Mouse (Mus musculus) embryo, embryonic 10.5 days (tissue): ENCODE data around the gene Rgs16.
"Not testable (repeated sequence)": the region's sequence is repeated elsewhere in the genome, so short reads cannot be mapped to it uniquely, and the experiment has no call there.

Source experiments
- DNase-seq: peaks from one replicate; pipeline ENCODE4 v3.0.0-alpha.2; 2015; ENCODE audit warnings: low spot score

Rgs16 gene

DNA sequence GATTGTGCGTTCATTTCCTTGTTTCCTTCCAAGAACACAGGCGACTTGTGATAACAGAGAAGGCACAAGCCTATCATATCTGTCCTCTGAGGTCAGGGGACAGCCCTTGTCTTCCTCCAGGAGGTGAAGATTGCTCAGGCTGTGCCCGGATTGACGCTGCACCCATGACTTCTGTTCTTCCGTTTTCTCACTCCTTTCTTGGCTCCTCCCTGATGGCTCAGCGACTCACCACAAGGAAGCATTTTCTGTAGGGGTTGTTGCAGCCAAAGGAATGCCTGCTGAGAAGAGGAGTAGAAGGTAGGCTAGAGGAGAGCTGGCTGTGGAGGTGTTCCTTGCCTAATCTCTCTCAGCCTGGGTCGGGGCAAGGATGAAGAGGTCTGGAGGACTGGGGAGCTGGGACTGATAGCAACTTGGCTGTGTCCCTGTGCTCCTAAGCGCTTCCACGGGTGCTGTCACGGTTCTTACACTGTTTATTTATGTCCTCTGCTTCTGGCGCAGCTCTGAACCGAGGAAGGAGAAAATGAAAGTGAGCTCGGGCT, 11.7 kb downstream of the Rgs16 start:
- no peak for DNase-seq

DNA sequence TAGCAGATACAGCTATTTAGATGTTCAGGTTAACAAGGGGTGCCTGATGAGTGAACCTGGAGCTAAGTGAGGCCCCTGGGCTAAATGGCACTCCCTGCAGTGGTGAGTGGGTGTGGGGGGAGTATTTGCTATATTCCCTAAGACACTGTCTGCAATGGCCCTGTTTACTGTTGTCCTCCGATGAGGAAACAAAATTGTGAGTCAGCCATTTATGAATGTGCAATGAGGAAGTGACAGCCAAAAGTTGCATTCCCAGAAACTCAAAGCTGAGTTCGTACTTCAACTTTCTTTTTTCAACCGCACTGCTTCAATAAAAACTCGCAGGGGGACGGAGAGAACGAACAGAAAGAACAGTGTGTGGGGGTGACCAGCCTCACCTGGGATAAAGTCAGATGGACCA, 12.4 kb downstream of the Rgs16 start:
- no peak for DNase-seq

DNA sequence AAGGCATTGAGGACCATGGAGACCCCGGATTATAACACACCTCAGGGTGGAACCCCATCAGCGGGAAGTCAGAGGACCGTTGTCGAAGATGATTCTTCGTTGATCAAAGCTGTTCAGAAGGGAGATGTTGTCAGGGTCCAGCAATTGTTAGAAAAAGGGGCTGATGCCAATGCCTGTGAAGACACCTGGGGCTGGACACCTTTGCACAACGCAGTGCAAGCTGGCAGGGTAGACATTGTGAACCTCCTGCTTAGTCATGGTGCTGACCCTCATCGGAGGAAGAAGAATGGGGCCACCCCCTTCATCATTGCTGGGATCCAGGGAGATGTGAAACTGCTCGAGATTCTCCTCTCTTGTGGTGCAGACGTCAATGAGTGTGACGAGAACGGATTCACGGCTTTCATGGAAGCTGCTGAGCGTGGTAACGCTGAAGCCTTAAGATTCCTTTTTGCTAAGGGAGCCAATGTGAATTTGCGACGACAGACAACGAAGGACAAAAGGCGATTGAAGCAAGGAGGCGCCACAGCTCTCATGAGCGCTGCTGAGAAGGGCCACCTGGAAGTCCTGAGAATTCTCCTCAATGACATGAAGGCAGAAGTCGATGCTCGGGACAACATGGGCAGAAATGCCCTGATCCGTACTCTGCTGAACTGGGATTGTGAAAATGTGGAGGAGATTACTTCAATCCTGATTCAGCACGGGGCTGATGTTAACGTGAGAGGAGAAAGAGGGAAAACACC, 13.7 kb downstream of the Rgs16 start:
- no peak for DNase-seq

DNA sequence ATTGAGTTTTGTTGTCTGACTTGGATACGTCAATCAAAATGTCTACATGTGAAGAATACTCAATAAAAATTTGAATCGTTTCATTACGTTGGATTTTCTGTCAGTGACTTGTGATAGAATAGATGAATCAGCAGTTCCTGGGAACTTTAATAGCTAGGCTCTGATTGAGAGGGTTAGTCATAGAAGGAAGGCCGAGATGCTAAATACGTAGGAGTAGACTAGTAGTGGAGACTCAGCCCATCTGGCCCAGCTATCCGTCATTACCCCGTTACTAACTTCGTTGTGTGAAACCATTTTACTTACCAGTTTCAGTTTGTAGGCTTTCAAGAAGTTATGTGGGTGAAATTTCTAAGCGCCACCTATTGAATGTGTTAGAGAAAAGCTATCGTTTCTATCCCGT, 24.0 kb downstream of the Rgs16 start:
- no peak for DNase-seq

DNA sequence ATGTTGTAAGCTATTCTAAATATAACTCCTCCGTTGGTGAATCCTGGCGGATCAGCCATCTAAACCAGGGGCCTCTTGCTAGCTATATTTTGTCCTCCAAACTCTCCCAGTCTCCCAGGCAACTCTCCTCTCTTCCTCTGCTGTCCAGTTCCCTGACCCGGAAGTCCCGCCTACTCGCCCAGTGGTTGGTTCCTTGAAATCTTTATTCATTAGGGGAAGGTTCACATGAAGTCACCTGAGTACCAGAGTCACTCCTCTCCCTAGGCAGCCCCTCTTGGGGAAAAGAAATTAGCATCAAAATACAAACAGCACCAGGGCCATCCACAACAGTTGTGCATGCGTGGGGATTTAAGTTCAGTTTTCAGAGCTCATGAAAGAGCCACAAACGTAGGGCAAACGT, 26.1 kb downstream of the Rgs16 start:
- DNase-seq = no peak

DNA sequence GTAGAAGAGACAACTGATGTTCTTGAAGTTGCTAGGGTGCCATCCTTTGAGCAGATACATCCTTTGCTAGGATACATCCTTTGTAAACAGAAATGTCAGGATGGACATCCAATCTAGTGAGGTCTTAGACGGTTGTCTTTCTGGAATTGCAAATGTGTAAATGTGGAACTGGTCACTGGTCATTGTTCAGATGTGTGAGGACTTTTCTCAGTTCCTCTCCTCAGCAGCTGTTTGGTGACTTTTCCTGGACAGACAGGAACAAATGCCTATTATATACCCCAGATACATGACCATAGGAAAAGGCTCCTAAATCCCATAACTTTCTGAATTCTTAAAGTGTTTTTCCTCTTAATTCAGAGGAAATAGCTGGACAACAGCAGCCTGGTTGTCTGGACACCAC, 27.1 kb downstream of the Rgs16 start:
- DNase-seq = no peak

DNA sequence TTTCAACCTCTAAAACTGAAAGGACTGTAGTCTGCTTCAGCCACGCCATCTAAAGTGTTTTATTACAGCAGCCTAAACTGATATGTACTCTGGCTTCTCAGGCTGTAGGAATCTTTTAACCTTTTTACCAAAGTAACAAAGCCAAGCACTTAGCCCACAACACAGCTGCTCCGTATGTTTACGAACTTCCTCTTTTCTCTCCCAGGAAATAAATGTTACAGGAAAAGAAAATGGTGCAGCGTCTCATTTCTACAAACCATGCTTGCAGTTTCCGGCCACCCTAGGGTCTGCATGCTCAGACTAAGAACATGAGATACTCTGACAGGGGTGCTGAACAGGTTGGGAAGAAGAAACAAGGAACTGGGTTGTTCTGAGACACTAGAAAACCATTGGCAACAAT, 28.3 kb downstream of the Rgs16 start:
- DNase-seq = no peak

DNA sequence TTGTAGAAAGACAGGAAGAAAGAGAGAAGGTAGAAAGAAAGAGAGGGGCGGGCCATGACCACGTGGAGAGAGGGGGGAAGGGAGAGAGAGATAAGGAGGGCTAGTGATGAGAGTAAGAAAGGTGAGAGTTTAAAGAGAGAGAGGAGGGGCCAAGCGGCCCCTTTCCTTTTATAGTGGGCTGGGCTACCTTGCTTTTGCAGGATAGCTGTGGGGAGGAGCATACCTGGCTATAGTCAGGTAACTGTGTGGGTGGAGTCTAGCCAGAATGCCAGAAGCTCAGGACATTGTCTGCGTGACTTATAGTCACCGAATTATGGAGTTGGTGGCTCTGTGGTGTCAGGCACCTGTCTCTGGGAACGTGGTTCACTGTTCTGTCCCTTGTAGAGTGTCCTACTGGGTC, 29.4 kb downstream of the Rgs16 start:
- DNase-seq = not testable (repeated sequence)

DNA sequence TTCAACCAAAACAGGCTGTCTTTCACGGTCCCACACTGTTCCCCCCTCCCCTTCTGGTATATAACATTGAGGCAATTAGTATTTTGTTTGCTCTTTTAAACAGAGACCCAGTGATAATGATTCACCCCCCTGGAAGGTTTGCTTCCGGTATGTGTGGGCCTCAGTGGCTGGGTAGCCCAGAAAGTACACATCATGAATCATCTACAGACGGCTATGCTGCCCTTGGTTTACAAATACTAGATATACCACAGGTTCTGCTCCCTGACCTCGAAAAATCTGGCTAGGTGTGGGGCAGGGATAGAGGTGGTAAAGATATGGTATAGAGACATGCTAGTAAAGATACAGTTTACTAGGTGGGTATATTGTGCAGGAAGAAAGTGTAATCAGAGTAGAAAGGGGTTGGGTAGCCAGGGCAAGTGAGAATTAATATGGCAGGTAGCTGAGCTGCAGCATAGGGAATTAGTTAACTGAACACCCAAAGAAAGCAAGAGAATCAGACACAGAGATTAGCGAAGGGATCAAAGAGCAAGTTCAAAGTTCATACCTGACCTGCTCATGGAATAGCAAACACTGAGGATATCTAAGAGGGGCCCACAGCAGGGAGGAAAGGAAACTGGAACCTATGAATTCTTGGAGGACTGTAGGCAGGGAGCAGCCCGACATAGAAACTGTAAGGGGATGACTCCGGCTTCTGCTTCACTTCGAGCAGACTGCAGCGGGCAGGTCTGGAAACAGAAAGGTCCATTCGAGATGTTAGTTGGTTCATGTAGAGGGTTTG, 30.0 kb downstream of the Rgs16 start:
- no peak for DNase-seq

DNA sequence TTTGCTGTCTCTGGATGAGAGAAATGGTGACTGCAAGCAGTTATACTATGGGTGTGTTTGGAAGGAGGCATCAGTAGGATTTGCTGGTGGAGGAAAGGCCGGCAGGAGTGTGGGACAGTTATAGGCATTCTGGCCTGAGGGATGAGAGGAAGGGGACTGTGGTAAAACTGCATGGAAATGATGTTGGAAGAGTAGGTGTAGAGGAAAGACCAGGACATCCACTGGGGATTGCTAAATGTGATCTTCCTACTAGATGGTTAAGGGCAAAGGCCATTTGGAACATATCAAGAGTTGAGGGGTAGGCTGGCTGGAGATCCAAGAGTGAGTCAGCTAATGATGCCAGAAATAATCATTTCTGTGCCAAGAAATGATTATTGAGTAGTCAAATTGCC, 30.6 kb downstream of the Rgs16 start:
- no peak for DNase-seq

DNA sequence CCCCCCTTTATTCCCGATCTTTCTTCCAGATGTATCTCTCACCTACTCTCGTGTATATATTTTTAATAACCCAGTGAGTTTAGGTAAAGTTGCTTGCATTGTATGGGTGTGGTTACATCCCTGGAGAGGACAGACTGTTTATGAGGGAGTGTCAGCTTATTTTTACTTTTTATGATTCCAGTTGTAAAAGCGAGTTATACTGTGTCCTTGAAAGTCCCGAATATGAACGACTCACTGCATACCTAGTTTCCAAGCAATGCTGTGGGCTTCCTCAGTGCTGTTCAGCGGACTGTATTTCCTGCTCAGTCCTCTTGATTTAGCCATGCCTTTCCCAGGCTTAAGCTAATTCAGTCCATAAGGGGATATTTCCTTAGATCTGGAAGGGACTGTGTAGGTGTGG, 35.0 kb downstream of the Rgs16 start:
- DNase-seq = no peak

DNA sequence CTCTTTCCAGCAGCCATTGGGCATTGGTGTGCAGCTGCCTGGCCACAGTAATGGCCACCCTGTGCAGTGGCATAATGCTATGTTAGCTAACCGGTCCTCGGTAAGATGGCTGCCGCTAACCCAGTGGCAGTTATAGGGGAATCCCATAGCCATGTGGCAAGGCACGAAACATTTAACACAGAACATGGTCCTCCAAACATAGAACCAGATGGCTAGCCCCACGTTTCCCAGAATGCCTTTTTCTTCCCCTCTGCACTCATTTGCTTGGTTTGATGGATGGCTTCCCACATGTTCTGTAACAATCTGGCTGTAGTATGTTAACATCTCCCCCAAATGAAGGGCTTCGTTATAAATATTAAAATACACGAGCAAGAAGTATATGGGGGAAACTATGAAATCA, 36.1 kb downstream of the Rgs16 start:
- DNase-seq = no peak

DNA sequence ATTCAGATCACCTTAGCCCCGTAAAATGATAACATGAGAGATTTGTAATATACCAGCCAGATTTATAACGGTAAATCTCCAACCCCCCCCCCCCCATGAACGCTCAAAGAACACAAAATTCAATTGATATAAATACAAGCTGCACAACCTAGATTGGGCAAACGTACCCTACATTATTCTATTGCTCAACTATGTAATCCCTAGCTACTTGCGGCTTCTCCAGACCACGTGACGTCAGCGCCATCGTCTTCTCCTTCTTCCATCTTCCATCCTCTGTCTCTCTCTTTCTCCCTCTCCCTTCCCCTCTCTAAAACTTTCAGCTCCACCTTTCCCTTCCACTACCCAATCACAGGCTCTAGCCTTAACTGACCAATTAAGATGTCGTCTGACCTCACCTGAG, 38.1 kb downstream of the Rgs16 start:
- no peak for DNase-seq

DNA sequence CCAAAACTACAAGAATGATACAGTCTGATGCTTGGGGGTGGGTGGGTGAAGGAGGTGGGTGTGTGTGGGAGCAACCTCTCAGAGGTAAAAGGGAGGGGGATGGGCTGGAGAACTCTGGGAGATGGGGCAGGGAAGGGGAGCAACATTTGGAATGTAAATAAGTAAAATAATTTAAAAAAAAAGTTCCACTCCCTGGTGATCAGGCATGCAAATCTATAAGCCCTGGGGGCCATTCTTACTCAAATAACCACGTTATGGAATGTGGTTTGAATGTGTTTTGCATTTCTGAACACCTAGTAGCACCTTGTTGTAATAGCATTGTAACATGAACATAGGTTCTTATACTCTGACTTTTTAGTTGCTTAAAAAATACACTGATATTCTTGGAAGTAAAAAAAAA, 43.2 kb downstream of the Rgs16 start:
- no peak for DNase-seq

DNA sequence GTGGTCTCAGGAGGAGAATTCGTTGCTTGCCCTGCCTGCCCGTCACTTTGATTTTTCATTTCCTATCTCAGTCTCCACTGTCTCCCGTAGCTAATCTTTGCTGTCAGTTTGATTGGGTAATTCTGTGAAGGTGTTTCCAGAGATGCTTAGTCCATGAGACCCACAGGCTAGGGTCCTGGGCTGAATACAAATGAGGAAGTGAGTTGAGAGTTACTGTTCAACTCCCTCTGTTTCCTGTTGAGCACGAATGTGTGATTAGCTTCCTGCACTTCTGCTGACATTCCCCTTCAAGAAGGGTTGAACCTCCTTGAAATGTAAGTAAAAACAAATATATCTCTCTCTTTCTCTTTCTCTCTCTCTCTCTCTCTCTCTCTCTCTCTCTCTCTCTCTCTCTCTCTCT, 45.5 kb downstream of the Rgs16 start:
- DNase-seq = no peak

DNA sequence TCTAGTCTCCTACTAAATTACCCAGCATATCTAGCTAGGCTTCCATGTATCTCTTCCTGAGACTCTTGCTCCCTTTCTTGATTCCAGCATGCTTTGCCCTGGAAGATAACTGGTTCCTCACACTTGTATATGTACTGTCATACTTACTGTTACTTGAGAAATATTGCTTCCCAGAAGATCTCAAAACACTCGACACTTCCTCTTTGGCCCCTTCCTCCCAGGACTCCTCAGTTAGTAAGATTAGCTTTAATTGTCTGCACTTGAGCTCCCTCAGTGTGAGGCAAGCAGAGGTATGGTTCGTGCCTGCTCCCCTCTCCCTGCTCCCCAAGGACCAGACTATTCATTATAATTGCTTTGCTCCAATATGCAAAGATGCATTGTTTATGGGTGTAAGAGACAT, 50.6 kb downstream of the Rgs16 start:
- no peak for DNase-seq

DNA sequence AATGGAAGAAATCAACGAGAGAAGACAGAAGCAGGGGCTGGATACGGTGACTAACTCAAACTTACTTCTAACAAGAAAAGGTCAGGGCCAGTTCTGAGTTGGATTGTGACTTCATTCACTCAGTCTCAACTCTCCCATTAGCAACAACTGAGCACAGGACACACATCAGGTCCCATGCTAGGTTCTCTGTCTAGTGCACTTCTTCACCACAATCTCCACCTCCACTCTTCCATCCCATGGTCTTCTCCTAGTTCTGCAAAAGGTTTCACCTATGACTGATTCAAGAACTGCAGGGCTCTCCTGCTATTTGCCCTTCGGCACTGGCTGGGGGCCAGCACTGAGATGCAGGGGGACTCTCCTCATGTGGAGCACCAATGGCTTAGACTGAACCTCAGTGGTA, 54.1 kb downstream of the Rgs16 start:
- DNase-seq = no peak
